Mouse (Mus musculus) embryo, embryonic 9.5 days (tissue): ENCODE measurements around the gene Bicd2.
A peak's percentile ranks its signal among the peaks of the same experiment; 100 is the strongest.

ENCODE experiments used
- DNase-seq: peaks from one replicate; pipeline ENCODE4 v3.0.0-alpha.2; 2017; ENCODE audit errors: extremely low spot score

The Bicd2 gene

GRCm38 (mm10) chr13:49341012-49341830 is at the start of gene Bicd2:
Gene Bicd2 (plus strand): TSS chr13:49341585.
- peak; percentile 94 for DNase-seq

DNA sequence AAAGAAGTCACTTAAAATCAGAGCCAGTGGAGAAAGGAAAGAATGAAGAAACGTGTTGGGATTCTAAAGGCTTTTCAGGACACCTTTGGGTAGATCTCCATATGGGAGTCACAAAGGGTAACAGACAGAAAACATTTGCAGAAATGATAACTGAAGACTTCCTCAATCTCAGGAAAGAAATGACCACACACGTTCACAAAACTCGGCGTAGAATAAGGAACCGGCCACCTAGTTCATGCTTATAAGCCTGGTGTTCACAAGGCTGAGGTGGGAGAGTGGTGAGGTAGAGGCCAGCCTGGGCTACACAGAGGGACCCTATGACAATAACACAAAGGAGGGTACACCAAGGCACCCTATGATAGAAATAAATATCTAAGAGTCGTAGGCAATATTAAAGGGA is 49.4 kb upstream of the Bicd2 start:
- no peak for DNase-seq

DNA sequence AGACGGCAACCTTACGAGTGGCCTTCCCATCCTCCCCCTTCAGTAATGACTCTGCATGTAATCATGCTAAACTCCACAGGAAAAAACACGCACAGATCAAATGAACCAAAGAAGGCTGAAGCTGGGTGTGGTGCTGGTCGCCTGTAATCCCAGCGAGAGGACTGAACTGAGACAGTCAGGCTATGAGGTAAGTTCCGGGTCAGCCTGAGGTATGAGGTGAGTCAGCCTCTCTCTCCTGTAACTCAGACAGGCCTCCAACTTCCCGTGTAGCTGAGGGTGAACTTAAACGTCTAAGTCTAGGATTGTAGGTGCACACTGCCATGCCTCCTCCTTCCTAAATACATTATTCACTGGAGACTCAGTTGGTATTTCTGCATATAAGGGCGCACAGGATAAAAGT is 47.3 kb upstream of the Bicd2 start:
- DNase-seq: no peak

- no peak for DNase-seq
Observed at GRCm38 (mm10) chr13:49296270-49296669, 45.1 kb upstream of the Bicd2 start.

- DNase-seq: no peak
Observed at GRCm38 (mm10) chr13:49298514-49299381, 42.6 kb upstream of the Bicd2 start.

- DNase-seq: no peak
Observed at GRCm38 (mm10) chr13:49300771-49301170, 40.6 kb upstream of the Bicd2 start.

DNA sequence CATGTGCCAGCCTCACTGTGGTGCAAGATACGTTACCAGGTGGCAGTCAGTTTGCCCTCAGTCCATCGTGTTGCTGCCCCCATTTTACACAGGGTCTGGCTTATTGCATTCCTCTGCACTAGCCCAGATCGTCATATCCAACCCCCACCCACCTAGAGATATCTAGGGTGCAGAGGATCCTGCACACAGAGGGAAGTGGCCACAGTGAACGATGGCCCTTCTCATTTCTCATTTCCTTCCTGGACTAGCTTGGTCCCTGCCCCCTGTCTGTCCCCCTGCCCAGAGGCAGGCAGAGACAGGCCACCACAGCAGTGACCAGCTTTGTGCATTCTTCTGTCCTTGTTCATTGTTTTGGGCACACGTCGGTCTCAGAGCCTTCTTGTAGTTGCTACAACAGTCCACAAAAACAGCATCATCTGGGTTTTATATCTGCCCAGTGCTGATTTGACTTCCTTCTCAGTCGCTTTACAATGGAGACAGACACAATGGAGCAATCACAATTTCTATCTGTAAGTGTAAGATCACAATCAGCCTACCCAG is 34.5 kb upstream of the Bicd2 start:
- DNase-seq: no peak

- peak; percentile 52 for DNase-seq
Observed at GRCm38 (mm10) chr13:49307311-49307969, 33.9 kb upstream of the Bicd2 start.

DNA sequence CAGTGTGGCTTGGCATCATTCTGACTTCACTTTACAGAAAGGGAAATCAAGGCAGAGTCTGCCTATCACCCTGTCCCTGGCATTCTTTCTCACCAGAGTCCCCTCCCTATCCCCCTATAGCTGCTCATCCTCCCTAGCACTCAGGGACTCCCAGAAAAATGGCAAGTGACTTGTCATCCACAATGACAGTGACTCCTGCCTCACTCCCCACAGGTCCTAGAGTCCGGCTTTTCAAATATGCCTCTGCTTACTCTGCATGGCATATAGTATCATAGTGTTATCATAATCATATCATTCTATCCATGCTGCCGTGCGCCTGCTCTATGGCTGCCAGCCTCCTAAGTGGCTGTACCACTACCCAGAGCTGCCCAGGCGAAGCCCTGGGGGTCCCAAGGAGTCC is 33.2 kb upstream of the Bicd2 start:
- no peak for DNase-seq

GRCm38 (mm10) chr13:49308861-49309403 is 32.5 kb upstream of the Bicd2 start:
- DNase-seq: no peak

DNA sequence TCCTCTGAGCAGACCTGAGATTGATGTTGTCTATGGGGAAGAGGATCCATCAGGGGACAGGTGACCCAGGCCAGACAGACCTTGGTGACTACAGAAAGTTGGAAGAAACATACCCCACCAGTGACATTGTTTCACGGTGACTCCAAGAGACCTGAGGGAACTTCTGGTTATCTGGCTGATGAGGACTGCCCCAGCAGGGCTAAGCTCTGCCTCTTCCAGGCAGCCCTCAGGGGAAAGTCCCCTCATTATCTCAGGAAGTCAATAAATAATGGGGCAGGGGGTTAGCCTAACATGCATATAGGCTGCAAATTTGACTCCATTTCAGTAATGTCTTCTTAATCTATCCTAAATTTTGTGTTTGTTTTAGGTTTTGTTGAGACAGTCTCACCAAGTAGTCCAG is 31.9 kb upstream of the Bicd2 start:
- no peak for DNase-seq

- DNase-seq: no peak
Observed at GRCm38 (mm10) chr13:49311642-49312041, 29.7 kb upstream of the Bicd2 start.

DNA sequence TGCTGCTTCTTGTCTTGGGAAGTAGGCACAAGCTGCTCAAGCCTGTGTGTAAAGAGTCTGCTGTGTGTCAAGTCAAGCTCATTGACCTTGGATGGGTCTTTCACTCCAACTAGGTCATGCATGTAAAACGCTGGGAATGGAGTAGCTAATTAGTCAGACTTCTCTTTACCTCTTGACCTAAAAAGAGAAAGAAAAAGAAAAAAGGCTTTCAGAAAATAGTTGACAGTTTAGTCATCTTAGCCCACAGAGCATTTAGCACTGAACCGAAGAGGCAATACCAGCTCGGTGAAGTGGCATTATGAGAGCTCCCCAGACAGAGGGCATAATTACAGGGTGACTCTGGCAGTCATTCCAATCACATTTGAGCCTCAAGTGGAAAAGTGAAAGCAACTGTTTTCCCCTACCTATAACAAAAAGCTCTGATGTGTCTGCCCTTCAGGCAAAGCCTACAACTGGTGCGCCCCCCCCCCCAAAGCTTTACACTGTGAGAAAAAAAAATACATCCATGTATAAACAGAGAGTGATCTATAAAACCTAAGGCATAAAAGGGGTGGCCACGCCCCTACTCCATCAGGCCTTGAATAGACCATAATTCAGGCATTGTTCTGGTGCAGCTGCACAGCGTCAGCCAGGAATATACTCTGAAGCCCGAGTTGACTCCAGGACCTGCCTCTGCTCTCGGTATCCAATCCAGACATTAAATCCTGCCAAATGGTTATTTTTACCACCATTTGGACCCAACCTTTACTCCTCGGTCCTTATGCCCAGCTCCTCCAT is 24.8 kb upstream of the Bicd2 start:
- no peak for DNase-seq

DNA sequence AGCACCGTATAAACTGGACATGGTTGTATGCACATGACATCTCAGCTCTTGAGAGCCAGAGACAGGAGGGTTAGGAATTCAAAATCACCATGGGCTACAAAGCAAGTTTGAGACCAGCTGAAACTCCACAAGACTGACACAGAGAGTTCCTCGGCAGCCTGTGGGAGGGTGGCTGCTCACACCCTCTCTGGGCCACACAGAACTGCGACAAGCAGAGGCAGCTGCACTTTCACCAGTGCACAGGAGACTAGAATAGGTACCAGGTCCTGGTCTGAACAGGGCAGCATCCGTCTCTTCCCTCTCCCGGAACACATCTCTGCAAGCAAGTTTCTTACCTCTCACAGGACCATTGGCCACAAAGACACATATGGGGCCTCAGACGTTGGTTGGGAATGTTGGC is 23.9 kb upstream of the Bicd2 start:
- no peak for DNase-seq

- no peak for DNase-seq
Observed at GRCm38 (mm10) chr13:49317914-49318313, 23.5 kb upstream of the Bicd2 start.

- DNase-seq: peak; percentile 79
Observed at GRCm38 (mm10) chr13:49320040-49320439, 21.3 kb upstream of the Bicd2 start, which contains the start of gene Fgd3. Gene Fgd3 (minus strand): TSS chr13:49320311.

DNA sequence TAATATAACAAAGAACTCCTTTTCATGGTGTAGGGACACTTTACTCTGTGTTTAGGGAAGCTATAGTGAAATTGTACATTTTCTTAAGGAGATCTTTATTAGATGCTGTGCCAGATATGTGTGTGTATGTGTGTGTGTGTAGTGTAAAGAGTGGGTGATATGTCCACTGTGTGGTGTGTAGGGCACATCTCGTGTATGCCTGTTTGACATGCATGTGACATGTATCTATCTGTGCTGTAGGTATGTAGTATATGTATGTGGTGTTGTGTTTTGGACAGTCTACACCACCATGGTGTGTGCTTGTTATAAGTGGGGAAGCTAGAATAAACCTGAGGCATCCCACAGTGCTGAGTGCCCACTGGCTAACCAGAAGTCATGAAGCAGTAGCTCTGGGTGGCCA is 20.9 kb upstream of the Bicd2 start:
- DNase-seq: no peak

DNA sequence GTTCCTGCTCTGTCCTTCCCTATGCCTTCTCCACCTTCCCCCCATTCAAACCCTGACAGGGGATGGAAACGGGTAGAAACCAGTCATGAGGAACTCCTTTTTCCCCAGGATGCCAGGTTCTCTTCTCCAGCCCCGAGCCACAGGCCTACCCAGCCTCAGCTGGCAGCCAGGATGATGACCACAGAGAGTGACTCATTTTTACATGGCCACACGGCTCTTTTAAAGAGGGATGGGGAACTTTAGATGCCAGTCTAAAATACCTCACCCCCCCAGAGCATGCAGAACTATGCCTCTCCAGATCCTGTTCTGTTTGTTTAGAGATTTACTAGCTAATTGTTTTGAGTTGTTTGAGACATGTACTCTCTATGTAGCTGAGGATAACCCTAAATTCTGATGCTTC is 19.9 kb upstream of the Bicd2 start:
- DNase-seq: no peak

GRCm38 (mm10) chr13:49322169-49322568 is 19.2 kb upstream of the Bicd2 start:
- DNase-seq: no peak

GRCm38 (mm10) chr13:49322739-49323138 is 18.6 kb upstream of the Bicd2 start:
- no peak for DNase-seq

DNA sequence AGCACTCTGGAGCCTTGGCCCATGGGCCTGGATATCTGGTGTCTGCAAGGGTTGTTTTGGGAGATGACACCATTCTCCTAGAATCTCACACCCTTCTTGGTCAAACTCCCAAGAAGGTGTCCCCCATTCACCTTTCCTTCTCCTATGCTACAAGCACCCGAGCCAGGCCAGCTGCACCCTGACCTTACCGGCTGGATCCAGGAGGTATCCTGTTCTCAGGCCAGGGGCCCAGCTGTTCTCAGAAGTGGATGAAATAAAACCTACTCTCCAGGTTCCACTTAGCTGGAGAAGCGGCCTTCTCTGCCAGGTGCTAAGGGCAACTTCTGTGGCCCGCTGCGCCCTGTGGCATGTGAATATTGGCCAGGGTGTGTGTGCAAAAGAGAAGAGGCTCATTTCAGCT is 16.5 kb upstream of the Bicd2 start:
- DNase-seq: no peak
